Mouse (Mus musculus) hindbrain, embryonic 16.5 days (tissue): Measurements from ENCODE around the gene 4931429L15Rik. TPM values are rescaled to one million over a fixed set of nuclear protein-coding genes. Genes with fewer than 3 reads are reported as not detected.

Source experiments
- ATAC-seq: fragments of 200-750 bp; cut with Nextera tagmentation; 2 replicates; pipeline ENCODE4 v1.8.0; 2017; ENCODE audit warnings: moderate TSS enrichment, moderate library complexity
- H3K27ac ChIP-seq: fragments of 300-500 bp; sonication (generic); 2 replicates; pipeline ENCODE4 v1.5.1; 2014; ENCODE audit warnings: low read depth, mild to moderate bottlenecking, control low read depth, low read length, moderate library complexity
- H3K27me3 ChIP-seq: fragments of 300-500 bp; sonication (generic); replicated peaks from 2 replicates; pipeline ENCODE4 v1.6.1; 2014; ENCODE audit warnings: low read length; ENCODE audit not compliant: control insufficient read depth, insufficient read depth
- H3K36me3 ChIP-seq: fragments of 300-500 bp; sonication (generic); 2 replicates; pipeline ENCODE4 v1.6.1; 2014; ENCODE audit warnings: mild to moderate bottlenecking, low read length, moderate library complexity, mixed read lengths; ENCODE audit not compliant: control insufficient read depth, insufficient read depth
- H3K4me1 ChIP-seq: fragments of 300-500 bp; sonication (generic); 2 replicates; pipeline ENCODE4 v1.6.1; 2014; ENCODE audit warnings: low read depth, low read length; ENCODE audit not compliant: control insufficient read depth, insufficient read depth
- H3K4me2 ChIP-seq: fragments of 300-500 bp; sonication (generic); 2 replicates; pipeline ENCODE4 v1.6.1; 2014; ENCODE audit warnings: mild to moderate bottlenecking, low read length, control low read depth, moderate library complexity
- H3K4me3 ChIP-seq: fragments of 300-500 bp; sonication (generic); 2 replicates; pipeline ENCODE4 v1.5.1; 2014; ENCODE audit warnings: mild to moderate bottlenecking, low read length, control low read depth, moderate library complexity
- H3K9ac ChIP-seq: fragments of 300-500 bp; sonication (generic); 2 replicates; pipeline ENCODE4 v1.6.1; 2014; ENCODE audit warnings: low read depth, mild to moderate bottlenecking, control low read depth, low read length, moderate library complexity
- H3K9me3 ChIP-seq: fragments of 300-500 bp; sonication (generic); 2 replicates; pipeline ENCODE4 v1.6.1; 2014; ENCODE audit warnings: mild to moderate bottlenecking, low read length, moderate library complexity; ENCODE audit not compliant: control insufficient read depth
- WGBS: fragments of 180-500 bp; shearing (Covaris S2); extraction: QIAGEN DNeasy Blood & Tissue Kit; methylation state at CpG from one replicate; pipeline ENCODE4 v1.1.7; 2014; 5-methylcytosine and 5-hydroxymethylcytosine counted together
- polyA plus RNA-seq: library from polyadenylated mRNA; unstranded; fragments of >200 nt; fragmentation: Nextera tagmentation; extraction: Ambion mirVana; gene quantifications from 2 replicates; pipeline ENCODE4 v1.2.1, GENCODE M21; 2015

Gene 4931429L15Rik
- polyA plus RNA-seq, 1 experiment from 2014 or later = not detected

DNA sequence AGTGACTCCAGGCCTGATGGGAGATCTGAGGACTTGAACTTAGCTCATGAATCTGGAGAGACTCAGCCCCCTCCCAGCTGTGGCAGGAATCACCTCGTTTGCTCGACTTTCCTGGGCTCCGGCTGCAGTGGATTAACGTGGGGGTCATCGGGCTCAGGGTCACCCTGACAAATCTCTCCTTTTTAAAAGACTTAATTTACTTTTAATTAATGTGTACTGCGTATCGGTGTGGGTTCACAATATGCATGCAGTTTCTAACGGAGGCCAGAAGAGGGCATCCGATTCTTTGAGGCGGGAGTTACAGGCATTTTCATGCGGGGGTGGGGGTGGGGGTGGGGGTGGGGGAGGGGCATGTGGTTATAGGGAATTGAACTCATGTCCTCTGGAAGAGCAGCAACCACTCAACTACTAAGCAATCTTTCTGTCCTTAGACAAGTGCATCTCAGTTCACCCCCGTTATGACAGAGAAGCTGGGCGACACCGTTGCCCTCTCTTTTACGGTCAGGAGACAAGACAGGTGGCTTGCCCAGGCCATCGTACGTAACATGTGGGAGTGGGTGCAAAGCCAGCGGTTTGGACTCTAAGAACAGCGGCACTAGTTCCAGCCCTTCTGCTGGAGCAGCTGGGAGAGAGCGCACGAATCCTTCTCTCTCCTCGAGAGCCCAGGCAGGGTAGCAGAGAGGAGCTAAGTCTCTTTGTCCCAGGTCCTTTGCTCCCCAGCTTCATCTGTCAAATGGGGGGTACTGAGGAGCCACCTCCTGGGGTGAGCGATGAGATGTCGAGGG, 10.2 kb upstream of the 4931429L15Rik start:
- no peak for ATAC-seq
- H3K4me1 ChIP-seq = peaks cover 15% of the 10 kb centered on the region
- no peak overlapping the region for H3K4me2 ChIP-seq
- H3K27me3 ChIP-seq = no peaks in the 10 kb centered on the region
- no peaks in the 10 kb centered on the region for H3K36me3 ChIP-seq
- no peak overlapping the region for H3K4me3 ChIP-seq
- H3K9ac ChIP-seq = no peak overlapping the region
- H3K27ac ChIP-seq = no peak overlapping the region
- 17% methylated on average over 24 of the region's 24 CpGs for WGBS
- no peaks in the 10 kb centered on the region for H3K9me3 ChIP-seq

DNA sequence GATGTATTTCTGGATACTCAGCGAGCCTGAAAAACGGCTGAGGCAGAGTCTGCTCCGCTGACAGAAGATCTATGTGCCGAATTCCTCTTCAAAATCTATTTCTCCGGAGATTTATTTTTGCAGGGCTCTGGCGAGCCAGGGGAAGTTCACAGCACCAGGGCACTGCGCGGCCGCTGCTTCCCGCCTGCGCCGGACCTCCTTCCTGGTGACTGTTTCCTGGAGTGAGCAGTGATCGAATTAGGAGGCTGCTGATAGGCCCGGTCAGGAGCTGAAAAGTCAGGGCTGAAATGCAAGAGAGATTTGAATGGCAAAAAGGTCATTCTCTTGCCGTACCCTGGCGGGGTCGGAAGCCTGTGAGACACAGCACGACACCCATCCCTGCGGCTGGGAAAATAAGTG, 9.5 kb upstream of the 4931429L15Rik start:
- ATAC-seq = 0 out of 2 replicates have a peak, but pooled peaks have one; percentile 27
- H3K9me3 ChIP-seq = no peaks in the 10 kb centered on the region
- peak overlapping the region; percentile 79 for H3K27ac ChIP-seq
- H3K27me3 ChIP-seq = no peaks in the 10 kb centered on the region
- peak overlapping the region; percentile 26 for H3K4me3 ChIP-seq
- peaks cover 15% of the 10 kb centered on the region for H3K4me1 ChIP-seq
- H3K36me3 ChIP-seq = no peaks in the 10 kb centered on the region
- H3K9ac ChIP-seq = peak overlapping the region; percentile 62
- WGBS = 5% methylated on average over 19 of the region's 19 CpGs
- H3K4me2 ChIP-seq = peak overlapping the region; percentile 54

GRCm38 (mm10) chr9:46328572-46329249, 8.9 kb upstream of the 4931429L15Rik start:
- peak overlapping the region; percentile 62 for H3K9ac ChIP-seq
- peak overlapping the region; percentile 79 for H3K27ac ChIP-seq
- no peaks in the 10 kb centered on the region for H3K9me3 ChIP-seq
- no peaks in the 10 kb centered on the region for H3K36me3 ChIP-seq
- H3K4me1 ChIP-seq = peaks cover 15% of the 10 kb centered on the region
- H3K4me3 ChIP-seq = peak overlapping the region; percentile 26
- ATAC-seq = peak; percentile 75
- WGBS = 2% methylated on average over 30 of the region's 30 CpGs
- peak overlapping the region; percentile 54 for H3K4me2 ChIP-seq
- no peaks in the 10 kb centered on the region for H3K27me3 ChIP-seq

GRCm38 (mm10) chr9:46327706-46328571, 8.2 kb upstream of the 4931429L15Rik start:
- Histone ChIP-seq H3K4me2 (peak overlapping the region; percentile 54; the same call in 1 of the 2 replicates), H3K4me3 (no peak overlapping the region), H3K27me3 (no peaks in the 10 kb centered on the region), H3K9me3 (no peaks in the 10 kb centered on the region), H3K4me1 (peaks cover 15% of the 10 kb centered on the region), H3K9ac (peak overlapping the region; percentile 62; the same call in 1 of the 2 replicates), H3K27ac (peak overlapping the region; percentile 79), H3K36me3 (no peaks in the 10 kb centered on the region)
- peak; percentile 24; the same call in 1 of the 2 replicates for ATAC-seq
- WGBS = 37% methylated on average over 25 of the region's 25 CpGs

DNA sequence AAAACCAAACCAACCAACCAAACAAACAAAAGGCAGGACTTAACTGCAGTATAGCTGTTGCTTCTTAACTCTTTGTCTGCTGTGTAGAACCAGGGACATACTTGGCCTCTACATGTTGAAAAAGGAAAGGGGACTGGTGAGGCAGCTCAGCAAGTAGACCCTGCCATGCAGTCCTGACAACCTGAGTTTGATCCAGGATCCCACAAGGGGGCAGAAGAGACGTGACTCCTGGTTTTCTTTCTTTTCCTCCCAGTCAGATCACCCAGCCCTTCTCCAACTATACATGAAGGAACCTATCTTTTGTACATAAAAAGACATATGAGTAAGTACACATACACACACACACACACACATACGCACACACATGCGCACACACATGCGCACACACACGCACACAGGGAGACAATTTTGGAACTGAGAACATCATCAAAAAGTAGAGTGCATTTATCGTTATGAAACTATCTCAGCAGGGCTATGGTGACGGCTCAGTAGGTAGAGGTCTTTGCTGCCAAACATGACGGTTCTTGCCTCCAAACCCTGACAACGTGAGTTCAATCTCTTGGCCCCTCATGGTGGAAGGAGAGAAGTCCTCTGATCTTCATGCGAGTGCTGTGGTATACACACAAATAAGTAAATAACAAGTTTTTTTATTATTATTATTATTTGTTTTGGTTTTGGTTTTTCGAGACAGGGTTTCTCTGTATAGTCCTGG, 7.1 kb upstream of the 4931429L15Rik start:
- H3K27ac ChIP-seq = no peak overlapping the region
- no peak overlapping the region for H3K4me3 ChIP-seq
- no peak for ATAC-seq
- H3K4me1 ChIP-seq = peaks cover 15% of the 10 kb centered on the region
- H3K4me2 ChIP-seq = no peak overlapping the region
- H3K27me3 ChIP-seq = no peaks in the 10 kb centered on the region
- no peaks in the 10 kb centered on the region for H3K9me3 ChIP-seq
- 81% methylated on average over 11 of the region's 11 CpGs for WGBS
- H3K36me3 ChIP-seq = no peaks in the 10 kb centered on the region
- no peak overlapping the region for H3K9ac ChIP-seq

DNA sequence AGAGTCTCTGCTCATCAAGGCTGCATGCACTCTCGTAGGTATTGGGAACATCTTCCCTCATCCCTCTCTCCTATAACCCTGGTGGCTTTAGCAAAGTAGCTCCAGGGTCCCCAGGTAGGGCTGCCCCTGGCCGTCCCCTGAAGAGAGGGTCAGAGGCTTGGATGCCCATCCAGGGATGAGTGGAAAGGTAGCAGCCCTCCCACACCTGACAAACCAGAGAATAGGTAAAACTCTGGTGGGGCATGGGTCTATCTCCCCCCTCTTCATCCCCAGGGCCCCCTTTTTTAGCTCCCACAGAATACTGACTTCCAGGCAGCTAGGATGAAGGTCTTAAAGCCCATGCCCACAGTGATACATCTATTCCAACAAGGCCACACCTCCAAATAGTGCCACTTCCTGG, 675 bp upstream of the 4931429L15Rik start:
- WGBS = 90% methylated on average over 2 of the region's 2 CpGs

DNA sequence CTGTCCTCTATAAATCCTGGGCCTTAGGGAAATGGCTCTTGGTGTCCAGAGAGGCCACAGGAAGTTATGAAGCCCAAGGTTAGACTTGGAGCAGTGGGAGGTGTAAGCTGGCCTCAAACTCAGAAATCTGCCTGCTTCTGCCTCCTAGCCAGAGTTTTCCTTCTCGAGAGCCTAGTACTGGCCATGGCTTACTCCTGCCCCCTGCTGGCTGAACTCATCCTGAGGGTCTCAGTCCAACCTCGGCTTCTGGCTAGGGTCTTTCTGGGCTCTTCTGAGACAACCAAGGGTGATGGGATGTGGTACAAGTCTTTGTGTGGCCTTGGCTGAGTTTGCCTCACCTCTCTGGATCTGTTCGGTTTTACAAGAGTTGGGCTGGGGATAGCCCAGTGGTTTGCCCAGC, 1.8 kb downstream of the 4931429L15Rik start:
- ATAC-seq = no peak
- Histone ChIP-seq H3K9ac (no peak overlapping the region), H3K27ac (no peak overlapping the region), H3K9me3 (peaks cover 2% of the 10 kb centered on the region; the same call in 1 of the 2 replicates), H3K27me3 (no peaks in the 10 kb centered on the region; the same call in 1 of the 2 replicates), H3K4me1 (peaks cover 16% of the 10 kb centered on the region), H3K36me3 (no peaks in the 10 kb centered on the region), H3K4me2 (no peak overlapping the region), H3K4me3 (no peak overlapping the region)
- 90% methylated on average over 3 of the region's 3 CpGs for WGBS

More for the DNA sequence above, 675 bp upstream of the 4931429L15Rik start:
- peaks cover 2% of the 10 kb centered on the region; the same call in 1 of the 2 replicates for H3K9me3 ChIP-seq
- ATAC-seq = no peak
- H3K27ac ChIP-seq = no peak overlapping the region
- H3K4me2 ChIP-seq = no peak overlapping the region
- H3K27me3 ChIP-seq = no peaks in the 10 kb centered on the region
- no peaks in the 10 kb centered on the region for H3K36me3 ChIP-seq
- H3K9ac ChIP-seq = no peak overlapping the region
- no peak overlapping the region for H3K4me3 ChIP-seq
- peaks cover 15% of the 10 kb centered on the region for H3K4me1 ChIP-seq

DNA sequence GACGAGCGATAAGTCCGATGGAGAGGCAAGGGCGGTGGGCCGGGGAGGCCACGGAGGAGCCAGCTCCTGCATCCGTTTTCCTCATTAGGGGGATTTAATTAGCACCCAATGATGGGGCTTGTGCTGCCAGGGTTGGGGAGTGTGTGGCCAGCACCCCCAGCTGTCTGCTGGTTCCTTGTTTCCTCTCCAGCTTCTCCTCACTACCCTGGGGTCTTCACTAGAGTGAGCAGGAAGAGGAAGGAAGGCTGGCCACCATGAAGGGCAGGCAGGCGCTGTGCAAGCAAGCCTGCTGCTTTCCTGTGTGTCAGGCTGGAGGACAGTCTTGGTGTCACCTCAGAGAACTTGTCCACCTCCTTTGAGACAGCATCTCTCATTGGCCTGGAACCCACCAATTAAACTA, 2.9 kb downstream of the 4931429L15Rik start:
- Histone ChIP-seq H3K4me1 (peaks cover 16% of the 10 kb centered on the region), H3K27ac (no peak overlapping the region), H3K27me3 (no peaks in the 10 kb centered on the region; the same call in 1 of the 2 replicates), H3K9ac (no peak overlapping the region), H3K36me3 (no peaks in the 10 kb centered on the region), H3K4me2 (no peak overlapping the region), H3K4me3 (no peak overlapping the region), H3K9me3 (peaks cover 2% of the 10 kb centered on the region; the same call in 1 of the 2 replicates)
- 25% methylated on average over 8 of the region's 8 CpGs for WGBS
- ATAC-seq = peak; percentile 38
